Mouse (Mus musculus): ENCODE measurements at regions not wholly inside any gene's neighbourhood (a gene's known extent, or its start where the extent isn't known, plus 50 kb on each side); places are given as distances from the start of the nearest gene placed in this dataset.
"Not testable (repeated sequence)": the region's sequence is repeated elsewhere in the genome, so short reads cannot be mapped to it uniquely, and the experiment has no call there.

GRCm38 (mm10) chr1:4570730-4571129 lies 237.0 kb upstream of the Gm37988 start:
- DNase-seq: no peak

- DNase-seq: peak; percentile 75 to 90
Measured at GRCm38 (mm10) chr1:4571299-4572202, 236.1 kb upstream of the Gm37988 start.

GRCm38 (mm10) chr1:4572311-4572710 lies 235.4 kb upstream of the Gm37988 start:
- no peak for DNase-seq

GRCm38 (mm10) chr1:4574101-4574500 lies 233.6 kb upstream of the Gm37988 start:
- no peak for DNase-seq

- DNase-seq: no peak
Measured at GRCm38 (mm10) chr1:4576957-4577356, 230.7 kb upstream of the Gm37988 start.

- DNase-seq: peak in 1 of 2 experiments; percentile 4
Measured at GRCm38 (mm10) chr1:4582534-4582933, 225.2 kb upstream of the Gm37988 start.

GRCm38 (mm10) chr1:4597856-4598255 lies 209.8 kb upstream of the Gm37988 start:
- DNase-seq: no peak

GRCm38 (mm10) chr1:4598425-4598824 lies 209.3 kb upstream of the Gm37988 start:
- no peak for DNase-seq

- DNase-seq: no peak
Measured at GRCm38 (mm10) chr1:4602386-4602785, 205.3 kb upstream of the Gm37988 start.

GRCm38 (mm10) chr1:4608824-4609223 lies 198.9 kb upstream of the Gm37988 start:
- DNase-seq: no peak

- no peak for DNase-seq
Measured at GRCm38 (mm10) chr1:4613305-4613704, 194.4 kb upstream of the Gm37988 start.

GRCm38 (mm10) chr1:4615286-4615685 lies 192.4 kb upstream of the Gm37988 start:
- no peak for DNase-seq

GRCm38 (mm10) chr1:4617479-4617878 lies 190.2 kb upstream of the Gm37988 start:
- DNase-seq: no peak

GRCm38 (mm10) chr1:4622408-4622807 lies 185.3 kb upstream of the Gm37988 start:
- peak in 1 of 2 experiments; percentile 35 for DNase-seq

- peak; percentile 20 to 47 for DNase-seq
Measured at GRCm38 (mm10) chr1:4623268-4623667, 184.4 kb upstream of the Gm37988 start.

- DNase-seq: peak; percentile 50 to 70
Measured at GRCm38 (mm10) chr1:4653937-4654336, 153.8 kb upstream of the Gm37988 start.

GRCm38 (mm10) chr1:4655252-4655651 lies 152.4 kb upstream of the Gm37988 start:
- no peak for DNase-seq

GRCm38 (mm10) chr1:4656883-4657282 lies 150.8 kb upstream of the Gm37988 start:
- DNase-seq: no peak

- DNase-seq: not testable (repeated sequence)
Measured at GRCm38 (mm10) chr1:4660081-4660480, 147.6 kb upstream of the Gm37988 start.

- DNase-seq: not testable (repeated sequence)
Measured at GRCm38 (mm10) chr1:4660616-4661015, 147.1 kb upstream of the Gm37988 start.

- no peak for DNase-seq
Measured at GRCm38 (mm10) chr1:4661761-4662160, 145.9 kb upstream of the Gm37988 start.

GRCm38 (mm10) chr1:4669732-4670131 lies 138.0 kb upstream of the Gm37988 start:
- DNase-seq: peak; percentile 17 to 44

GRCm38 (mm10) chr1:4671237-4672019 lies 136.3 kb upstream of the Gm37988 start:
- DNase-seq: peak; percentile 14 to 57

- no peak for DNase-seq
Measured at GRCm38 (mm10) chr1:4672344-4672743, 135.3 kb upstream of the Gm37988 start.
